Mouse (Mus musculus): ENCODE measurements around the gene Gramd4.
"Not testable (repeated sequence)": the region's sequence is repeated elsewhere in the genome, so short reads cannot be mapped to it uniquely, and the experiment has no call there.

Gene Gramd4

DNA sequence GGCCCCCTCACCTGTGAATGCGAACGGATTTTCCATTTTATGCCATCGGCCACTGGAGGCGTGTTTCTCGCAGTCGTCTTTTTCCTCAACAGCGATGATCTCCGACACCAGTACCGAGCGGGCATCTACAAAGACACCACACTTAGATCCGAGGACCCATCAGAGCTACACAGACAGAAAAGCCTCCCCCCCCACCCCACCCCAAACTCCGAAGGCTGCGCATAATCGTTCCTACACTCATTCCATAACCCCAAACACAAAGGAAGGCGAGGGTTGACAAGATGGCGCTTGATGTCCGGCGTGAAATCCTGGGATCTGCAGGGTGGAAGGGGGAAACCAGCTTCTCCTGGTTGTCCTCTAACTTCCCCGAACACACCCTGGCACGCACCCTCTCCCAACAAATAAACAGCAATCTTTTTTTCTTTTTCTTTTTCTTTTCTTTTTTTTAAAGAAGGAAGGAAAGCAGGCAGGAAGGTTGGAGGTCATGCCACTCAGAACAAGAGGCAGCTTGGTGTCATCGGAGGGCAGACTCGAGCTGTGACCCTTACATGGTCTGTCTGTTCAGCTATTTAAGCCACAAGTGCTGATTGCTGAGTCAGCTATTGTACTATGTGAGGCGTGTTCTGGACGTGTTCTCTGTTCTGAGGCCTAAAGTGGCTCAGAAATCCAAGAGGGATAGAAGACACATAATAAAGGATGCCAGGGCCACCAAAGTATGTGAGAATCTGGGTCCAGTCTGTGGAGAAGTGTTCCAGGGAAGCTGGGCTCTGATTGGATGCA, 108.5 kb downstream of the Gramd4 start:
- no peak for DNase-seq (ENCODE audit: low spot score)

DNA sequence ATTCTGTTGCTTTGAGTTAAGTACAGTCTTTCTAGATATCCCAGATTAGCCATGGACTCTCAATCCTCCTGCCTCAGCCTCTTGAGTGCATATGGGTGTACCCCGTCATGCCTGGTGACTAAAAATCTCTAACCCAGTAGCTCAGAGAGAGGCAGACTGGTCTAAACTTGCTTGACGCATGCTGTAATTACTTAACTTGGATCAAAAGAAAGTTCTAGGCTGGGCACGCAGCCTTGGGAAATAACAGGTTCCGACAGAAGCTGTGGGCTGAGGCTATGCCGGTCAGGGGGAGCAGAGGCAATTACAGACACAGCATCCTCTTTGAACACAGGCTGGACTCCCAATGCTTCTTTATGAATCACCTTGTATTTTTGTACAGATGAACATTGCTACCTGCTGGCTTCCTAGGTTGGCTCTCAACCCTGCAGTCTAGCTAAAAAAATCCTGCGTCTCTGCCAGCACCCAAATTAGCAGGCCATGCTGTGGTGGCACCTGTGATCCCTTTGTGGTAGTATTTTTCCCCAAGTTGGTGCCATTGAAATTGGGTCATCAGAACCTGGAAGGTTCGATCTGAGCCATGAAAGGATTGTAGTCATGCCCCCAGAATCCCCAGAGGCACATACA, 109.6 kb downstream of the Gramd4 start:
- no peak for DNase-seq (ENCODE audit: low spot score)

DNA sequence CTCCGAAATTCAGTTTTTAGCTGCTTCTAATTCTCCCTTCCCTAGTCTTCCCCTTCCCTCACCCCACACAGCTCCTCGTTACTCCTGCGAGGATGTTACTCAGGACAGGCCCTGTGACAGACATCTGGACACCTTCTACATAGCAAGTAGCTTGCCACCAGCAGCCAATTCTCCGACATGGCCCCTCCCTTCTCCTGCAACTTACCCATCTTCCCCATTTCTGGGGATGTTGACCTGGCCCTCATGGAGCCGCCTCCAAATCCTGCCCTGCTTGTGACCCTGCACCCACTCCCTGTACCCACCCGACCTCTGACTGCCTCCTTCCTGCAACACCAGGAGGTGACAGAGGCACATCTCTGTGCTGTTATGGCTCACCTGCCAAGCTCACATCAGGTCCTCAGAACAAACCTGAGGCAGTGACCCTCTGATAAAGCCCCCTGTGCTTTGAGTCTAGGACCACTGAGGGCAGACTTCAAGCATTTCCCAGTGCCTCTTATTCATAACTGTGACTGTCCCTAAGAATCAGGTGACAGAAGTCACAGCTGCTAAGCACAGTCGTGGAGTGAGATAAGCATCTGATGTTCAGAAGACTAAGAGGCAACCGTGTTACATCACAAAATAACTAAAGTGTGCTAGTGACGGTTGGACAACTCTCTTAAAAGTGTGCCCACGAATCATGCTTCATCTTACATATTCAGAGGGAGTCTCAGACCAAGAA, 110.5 kb downstream of the Gramd4 start:
- DNase-seq (ENCODE audit: low spot score), result no peak

DNA sequence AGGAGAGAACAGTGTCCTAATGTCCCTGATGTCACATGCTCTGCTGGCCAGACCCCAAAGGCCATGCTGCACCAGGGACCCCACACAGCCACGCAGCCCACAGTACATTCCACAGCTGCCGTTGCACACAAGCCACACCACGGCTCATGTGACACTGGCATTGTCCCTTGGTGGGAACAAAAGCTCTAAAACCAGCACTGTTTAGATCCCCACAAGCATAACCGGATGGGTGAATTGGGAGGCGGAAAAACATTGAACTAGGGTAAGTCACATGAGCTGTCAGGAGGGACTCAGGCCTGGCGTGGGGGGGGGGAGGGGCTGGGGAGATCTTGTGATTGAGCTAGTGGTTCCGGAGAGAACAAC, 111.0 kb downstream of the Gramd4 start:
- no peak for DNase-seq (ENCODE audit: low spot score)

DNA sequence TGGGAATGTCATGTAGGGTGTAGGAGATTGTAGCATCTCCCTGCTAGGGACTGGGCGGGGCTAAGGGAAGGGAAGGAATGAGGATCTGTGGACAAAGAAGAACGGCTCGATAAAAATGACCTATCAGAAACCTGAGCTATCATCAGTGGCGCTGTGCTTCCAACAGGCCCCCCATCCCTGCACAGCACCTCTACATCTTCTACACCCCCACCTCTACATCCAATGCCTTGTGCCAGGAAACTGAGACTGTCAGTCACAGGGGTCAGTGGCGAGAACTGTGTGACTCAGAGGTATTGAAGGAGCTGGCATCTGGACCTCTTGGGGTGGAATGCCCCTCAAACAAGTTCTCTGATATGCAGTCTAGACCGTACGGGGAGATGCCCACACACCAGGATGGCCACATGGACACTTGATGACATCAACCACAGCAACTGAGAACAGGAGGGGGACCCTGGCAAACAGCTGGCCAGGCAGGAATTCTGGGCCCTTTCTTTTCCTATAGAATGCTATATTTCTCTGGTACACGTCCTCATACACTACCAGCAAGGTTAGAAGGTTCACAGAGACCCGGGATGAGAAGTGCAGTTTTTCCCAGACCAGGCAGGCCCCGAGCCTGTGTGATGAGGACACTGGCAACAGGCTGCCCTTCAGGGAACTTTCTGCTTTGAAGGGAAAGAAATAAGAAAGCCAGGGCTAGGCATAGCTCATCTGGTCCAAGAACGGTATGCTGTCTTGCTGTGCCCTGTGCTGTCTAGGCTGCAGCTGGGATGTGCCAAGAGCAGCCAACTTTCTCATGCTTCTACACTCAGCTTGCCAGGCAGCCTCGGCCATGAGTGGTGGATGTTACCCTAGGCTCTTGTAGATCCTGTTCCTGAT, 111.7 kb downstream of the Gramd4 start:
- no peak for DNase-seq (ENCODE audit: low spot score)

DNA sequence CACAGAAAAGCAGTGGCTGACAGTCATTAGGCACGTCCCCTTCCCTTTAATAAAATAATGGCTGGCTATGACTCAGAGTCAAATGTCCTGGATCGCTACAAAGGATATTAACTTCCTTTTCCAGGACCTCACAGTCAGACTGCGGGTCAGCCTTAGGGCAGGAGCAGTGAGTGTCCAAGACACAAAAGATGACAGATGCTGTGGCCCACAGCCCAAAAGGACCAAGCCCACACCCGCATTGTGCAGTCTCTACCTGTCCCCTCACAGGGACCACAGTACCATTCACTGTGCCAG, 112.3 kb downstream of the Gramd4 start:
- DNase-seq (ENCODE audit: low spot score), result no peak

DNA sequence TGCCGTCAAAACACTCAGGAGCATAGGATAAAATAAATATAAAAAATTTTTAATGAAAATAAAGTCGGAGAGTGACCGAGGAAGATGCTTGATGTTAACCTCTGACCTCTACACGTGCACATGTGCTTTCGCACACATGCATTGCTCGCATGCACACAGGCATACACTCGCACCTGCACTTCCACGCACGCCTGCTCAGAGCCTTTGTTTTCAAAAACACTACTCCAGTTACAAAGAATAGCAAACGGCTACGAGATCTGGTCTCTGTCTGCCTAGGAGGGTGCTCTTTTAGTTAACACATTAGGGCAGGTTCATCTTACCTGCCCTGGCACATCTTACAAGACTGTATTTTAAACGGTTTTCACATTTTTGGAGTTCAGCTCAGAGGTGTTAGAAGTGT, 113.8 kb downstream of the Gramd4 start:
- no peak for DNase-seq (ENCODE audit: low spot score)

DNA sequence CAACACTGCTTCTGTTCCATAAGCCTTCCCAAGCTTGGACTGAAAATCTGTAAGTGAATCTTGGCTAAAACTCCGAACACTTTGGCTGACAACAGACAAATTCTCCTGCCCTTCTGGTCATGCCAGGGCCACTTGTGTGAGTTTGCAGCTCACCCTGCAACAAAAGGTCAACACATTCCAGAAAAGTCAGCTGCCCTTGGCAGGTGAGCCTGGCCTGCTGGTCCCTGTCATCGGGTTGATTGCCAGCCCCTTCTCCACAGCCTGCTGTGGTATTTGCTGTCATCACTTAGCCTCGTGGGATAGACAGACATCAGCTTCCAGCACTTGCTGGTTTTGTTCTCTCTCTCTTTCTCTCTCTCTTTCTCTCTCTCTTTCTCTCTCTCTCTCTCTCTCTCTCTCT, 114.6 kb downstream of the Gramd4 start:
- no peak for DNase-seq (ENCODE audit: low spot score)

DNA sequence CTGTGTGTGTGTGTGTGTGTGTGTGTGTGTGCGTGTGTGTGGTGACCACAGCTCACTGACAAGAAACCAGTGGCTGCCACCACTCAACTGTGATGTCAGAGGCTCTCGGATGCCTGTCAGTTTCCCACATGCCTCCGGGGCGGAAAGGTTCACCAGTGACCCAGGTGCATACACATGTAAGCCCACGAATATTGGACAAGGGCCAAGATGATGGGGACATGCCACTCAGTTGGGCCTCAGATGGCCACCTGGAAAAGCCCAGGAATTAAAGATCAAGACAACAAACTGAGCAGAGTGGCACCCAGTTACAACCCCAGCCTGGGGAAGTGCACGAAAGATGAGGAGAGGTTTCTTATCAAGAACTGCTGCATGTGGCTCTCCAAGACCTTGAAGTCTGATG, 115.0 kb downstream of the Gramd4 start:
- no peak for DNase-seq (ENCODE audit: low spot score)

DNA sequence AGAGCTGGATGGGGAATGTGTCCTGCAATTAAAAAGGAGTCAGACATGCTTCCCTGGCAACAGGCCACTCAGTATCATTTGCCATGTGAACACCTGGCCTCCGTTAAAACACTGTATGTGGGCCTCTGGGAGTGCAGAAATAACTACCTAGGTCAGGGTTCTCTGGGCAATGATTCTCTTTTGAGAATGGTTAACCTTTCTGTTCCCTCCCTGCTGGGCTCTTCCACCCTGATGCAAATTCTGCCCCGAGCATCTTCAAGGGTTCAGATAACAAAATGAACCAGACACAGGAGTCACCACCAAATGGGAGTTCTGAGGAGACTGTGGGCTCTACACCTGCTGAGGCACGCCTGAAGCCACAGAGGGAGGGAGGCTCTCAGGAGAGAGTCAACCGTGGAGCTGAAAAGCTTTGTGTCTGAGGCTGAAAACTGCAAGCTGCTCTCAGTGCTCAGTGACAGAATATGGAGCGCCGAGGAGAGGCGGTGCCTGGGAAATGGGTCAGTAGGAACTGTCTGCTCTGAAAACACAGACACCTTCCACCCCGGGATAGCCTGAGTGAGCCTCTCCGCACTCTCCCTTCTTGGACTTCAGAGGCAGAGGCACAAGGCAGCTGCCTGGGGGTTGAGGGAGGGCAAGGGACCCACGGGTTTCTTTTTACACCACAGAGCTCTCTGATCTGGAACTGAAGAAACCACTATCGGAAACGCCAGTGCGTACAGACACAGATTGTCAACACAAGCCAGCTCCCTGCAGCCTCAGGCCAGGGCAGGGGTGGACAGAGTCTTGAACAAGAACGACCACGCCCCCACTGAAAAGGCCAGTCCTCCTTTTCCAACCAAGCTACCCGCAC, 115.9 kb downstream of the Gramd4 start:
- DNase-seq (ENCODE audit: low spot score), result no peak

DNA sequence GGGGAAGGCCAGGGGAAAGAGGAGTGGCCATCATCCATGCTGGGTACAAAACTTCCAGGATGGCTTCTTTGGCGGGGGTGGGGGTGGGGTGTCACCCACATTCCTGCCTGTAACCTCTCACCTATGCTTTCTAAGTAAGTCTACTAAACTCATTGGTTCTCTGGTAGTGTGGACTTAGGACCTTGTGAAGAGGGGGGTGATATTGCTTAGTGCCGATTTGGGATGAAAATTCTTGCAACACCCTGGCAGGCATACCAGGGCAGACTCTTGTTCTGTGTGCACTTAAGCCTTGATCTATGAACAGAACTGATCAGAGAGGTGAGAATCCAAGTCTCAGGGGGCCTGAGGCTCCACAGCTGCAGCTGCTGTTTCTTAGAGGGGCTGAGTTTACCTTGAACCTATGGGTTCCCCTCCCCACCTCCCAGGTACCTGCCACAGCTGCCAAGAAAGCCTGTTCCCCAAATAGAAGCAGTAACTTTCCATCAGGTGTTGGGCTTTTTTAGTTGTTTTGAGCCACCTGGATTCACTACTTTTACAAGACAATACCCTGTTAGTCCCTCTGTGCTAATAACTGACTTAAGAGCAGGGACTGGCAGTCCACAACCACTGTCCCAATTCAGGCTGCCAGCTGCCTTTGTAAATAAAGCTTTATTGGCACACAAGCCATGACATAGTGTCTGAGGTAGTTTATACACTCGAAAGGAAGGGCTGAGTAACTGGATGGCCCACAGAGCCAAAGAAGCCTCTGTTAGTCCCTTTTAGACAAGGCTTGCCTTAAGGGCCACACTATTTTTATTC, 118.0 kb downstream of the Gramd4 start:
- no peak for DNase-seq (ENCODE audit: low spot score)

DNA sequence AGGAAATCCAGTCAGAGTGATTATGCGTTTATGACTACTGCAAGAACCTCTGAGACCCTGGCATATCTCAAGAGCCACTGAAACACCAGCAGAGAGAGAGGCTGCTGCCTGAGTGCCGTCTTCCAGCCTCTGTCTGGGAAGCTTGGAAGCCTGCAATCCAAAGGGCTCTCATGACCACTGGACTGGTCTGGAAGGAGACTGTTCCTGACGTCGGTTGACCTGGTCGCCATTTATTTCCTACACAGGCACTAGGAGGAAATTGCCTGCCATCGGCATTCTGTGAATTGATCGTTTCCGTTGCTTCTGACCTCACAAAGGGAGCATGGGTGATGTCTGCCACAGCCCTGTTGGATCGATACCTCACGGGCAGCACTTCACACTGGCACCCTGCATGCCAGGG, 118.7 kb downstream of the Gramd4 start:
- DNase-seq (ENCODE audit: low spot score), result no peak

DNA sequence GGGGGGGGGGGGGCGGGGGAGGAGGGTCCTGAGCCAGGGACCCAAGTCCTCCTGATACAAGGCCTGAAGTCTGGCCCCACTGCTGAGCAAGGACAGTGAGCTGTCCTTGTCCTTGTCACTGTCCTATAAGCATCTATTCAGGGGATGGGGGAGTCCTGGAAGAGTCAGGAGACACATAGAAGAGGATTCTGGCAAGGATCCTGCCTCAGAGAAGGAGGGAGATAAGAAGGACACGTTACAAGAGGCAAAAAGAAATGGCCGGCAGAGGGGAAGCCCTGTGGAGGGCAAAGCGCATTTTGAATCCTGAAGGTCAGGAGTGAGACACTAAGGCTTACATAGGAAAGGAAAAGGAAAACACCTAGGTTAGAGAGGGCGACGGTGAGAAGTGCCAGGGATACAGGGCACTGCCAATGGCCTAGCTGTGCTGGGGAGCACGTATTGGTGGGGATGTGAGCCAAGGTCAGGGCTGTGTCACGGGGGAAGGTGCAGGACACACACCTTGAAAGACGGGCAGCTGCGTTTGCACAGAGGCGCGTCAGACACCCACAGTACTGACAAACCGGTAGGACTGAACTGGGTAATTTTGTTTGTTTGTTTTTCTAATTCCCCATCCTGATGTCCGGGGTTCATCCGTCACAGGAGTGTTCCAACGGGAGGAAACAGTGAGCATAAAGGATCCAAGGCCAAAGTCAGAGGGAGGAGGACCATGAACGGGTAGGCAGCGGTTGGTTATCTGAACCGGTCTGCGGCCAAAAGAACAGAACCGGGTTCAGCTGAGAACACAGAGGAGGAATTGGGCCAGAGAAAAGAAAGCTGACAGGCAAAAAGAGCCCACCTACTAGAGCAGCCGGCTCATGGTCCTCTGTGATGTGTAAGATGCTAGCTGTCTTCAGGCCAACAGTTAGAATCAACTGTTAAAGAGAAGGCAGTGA, 119.5 kb downstream of the Gramd4 start:
- no peak for DNase-seq (ENCODE audit: low spot score)

DNA sequence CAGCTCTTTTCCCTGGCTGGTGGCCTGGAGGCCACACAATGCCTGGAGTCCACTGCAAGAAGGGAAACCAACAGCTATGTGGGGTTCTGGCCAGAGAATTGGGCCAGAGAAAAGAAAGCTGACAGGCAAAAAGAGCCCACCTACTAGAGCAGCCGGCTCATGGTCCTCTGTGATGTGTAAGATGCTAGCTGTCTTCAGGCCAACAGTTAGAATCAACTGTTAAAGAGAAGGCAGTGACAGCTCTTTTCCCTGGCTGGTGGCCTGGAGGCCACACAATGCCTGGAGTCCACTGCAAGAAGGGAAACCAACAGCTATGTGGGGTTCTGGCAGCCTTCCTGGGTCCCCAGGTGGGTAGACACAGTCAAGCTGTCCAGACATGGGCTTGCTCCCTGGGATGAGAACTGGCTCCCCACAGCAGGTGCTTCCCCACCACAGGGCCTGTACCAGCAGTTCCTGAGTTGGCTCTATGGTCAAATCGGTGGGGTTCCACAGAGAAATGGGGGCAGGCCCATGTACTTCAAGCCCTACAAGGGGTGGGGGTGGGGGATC, 120.3 kb downstream of the Gramd4 start:
- not testable (repeated sequence) for DNase-seq (ENCODE audit: low spot score)

DNA sequence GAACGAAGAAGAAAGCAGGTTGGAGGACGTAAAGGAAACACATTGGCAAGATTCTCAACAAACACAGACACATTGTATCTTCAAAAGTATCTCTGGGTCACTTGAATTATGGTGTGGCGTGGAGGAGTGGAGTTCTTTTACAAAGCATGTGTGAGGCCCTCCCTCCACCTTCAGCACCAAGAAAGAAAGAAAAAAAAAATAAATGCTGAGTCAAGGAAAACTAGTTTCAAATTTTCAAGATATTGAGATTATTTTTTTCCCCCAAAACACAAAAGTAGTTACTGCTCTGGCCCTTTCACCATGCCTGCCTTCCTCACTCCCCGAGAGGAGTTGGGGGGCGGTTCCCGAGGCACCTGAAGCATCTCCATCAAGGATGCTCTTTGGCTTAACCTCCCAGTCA, 121.1 kb downstream of the Gramd4 start:
- DNase-seq (ENCODE audit: low spot score), result no peak

DNA sequence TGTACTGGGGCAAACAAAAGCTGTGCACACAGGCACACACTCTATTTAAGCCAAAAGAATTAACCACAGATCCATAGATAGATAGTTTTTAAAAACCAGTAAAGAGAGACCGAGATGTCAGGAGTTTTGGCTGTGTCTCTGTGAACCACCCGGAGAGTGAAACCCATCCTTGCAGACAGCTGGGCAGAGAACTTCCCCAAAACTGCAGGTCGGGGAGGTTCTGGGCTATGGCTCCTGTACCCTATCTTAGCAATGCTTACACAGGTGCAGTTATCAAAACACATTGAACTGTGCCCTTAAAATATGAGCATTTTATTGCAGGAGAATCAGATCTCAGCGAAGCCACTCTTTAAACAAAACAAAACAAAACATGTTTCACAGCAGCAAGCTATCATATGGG, 122.9 kb downstream of the Gramd4 start:
- no peak for DNase-seq (ENCODE audit: low spot score)

DNA sequence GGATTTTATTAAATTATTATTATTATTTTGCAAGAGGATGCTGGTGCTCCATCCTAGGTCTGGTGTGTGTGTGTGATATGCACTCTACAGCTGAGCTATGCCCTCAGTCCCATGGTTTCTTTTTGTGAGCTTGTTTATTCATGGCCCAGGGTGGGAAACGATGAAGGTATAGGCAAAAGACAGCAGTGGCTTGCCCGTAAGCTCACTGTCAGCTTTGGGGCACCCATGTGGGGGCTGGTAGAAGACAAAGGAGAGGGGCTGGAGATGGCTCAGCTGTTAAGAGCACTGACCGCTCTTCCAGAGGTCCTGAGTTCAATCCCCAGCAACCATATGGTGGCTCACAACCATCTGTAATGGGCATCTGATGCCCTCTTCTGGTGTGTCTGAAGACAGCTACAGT, 123.8 kb downstream of the Gramd4 start:
- not testable (repeated sequence) for DNase-seq (ENCODE audit: low spot score)

DNA sequence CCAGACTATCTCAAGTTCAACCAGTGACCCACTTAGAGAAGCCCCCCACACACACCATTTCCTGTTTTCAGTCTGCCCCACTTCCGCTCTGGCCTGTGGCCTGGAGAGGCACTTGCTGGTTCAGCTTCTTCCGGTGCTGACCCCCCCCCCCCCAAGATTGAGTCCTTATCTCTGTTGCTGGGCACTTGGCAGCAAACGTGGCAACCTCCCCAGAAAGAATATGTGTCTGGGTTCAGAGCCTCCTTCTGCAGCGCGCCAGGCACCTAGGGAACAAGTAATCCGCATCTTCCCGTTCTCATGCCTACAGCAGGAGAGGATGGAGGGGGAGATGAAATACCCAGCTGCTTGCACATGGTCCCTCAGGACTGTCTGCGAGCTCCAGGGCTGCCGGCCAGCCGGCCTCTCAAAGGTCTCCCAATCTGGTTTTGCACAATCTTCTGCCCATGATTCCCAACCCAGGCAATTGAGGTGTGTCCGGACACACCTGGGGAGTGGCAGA, 124.5 kb downstream of the Gramd4 start:
- DNase-seq (ENCODE audit: low spot score), result no peak

DNA sequence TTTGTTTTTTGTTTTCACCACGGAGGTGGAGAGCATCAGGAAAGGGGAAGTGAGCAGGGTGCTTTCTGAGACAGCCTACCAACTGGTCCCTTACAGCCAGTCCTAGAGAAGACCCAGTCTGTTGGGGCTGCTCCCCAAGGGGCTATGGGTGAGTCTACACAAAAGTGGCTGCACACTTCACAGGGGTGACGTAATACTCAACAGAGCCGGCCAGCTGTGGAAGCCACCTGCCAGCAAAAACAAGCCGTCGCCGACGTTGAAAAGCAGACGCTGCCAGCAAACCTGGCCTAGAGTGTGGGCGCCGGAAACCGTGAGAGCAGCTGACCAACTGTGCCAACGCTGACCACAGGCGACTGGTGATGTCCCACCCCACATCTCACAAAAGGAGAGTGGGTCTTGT, 125.2 kb downstream of the Gramd4 start:
- DNase-seq (ENCODE audit: low spot score), result no peak
